Mouse (Mus musculus) embryo, embryonic 11.5 days (tissue): ENCODE data around the gene Sh3d19.

ENCODE experiments used
- DNase-seq: peaks from one replicate; pipeline ENCODE4 v3.0.0-alpha.2; 2012; ENCODE audit warnings: low read depth, low spot score

The Sh3d19 gene

DNA sequence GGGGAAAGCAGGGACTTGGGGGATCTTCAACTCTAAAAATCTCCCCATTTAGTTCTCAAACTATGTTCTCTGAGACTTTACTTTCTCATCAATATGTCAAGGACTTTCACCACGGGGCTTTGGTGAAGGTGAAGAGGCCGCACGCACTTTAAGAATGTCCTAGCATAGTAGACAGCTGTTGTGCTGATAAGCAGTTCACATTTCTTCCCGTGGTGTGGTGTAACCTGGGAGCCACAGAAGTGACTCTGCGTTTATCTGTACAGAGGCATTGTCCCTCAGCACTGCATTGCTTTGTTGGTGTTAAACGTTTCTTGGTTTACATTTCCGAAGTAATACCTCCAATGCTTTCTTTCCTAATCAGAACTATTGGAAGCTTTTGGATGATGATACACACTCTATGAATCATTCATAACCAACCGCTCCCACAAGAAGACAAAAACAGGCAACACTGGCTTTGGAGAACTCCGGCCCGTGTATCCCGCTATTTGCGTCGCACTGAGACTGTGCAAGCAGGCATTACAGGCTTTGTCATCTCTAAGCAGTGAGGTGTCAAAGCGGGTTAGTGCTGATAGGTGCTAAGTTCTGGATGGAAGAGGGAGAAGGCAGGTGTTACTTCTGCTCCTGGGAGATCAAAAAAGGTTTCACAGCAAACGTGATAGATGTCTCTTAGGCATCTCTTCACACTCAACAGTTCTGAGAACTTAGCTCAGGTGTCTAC, 57.9 kb downstream of the Sh3d19 start:
- no peak for DNase-seq

DNA sequence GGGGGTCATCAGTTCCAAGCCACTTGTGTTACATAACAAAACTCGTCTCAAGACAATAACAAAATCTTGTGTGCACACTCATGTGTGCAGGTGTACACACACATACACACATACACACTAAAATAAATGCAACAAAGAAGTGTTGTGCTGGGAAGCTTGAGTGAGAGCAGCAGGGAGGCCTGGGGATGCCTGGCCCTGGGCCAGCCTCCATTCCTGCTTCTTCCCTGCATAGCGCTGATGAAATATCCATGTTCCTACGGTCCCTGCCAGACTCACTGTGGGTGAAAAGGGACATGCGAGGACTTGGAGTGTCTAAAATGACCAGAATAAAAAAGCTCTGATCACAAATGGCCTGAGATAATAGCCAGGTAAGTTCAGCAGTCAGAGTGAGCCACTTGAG, 59.7 kb downstream of the Sh3d19 start:
- no peak for DNase-seq

DNA sequence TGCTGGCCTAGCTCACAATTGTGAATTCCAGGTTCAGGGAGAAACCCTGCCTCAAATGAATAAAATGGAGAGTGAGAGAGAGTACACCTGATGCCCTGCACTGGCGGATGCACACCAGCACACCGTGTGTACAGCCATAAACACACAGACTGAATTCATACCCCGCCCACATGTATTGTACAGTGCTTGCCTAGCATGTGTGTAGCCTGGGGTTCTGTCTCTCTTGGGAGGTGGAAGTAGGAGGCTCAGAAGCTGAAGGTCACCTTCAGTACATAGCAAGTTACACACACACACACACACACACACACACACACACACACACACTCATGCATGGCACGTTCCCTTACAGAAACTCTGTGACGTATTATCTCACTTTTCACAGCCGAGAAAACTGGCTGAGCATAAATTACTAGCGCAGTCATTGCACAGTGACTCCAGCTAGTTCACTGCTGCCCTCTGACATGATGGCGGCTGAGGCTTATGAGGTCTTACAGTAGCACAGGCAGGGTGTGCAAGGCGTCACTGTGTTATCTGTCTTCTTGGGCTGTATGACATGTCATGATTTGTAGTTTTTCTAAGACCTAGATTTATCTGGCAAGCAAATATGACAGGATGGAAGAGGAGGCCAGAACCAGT, 62.7 kb downstream of the Sh3d19 start:
- no peak for DNase-seq

DNA sequence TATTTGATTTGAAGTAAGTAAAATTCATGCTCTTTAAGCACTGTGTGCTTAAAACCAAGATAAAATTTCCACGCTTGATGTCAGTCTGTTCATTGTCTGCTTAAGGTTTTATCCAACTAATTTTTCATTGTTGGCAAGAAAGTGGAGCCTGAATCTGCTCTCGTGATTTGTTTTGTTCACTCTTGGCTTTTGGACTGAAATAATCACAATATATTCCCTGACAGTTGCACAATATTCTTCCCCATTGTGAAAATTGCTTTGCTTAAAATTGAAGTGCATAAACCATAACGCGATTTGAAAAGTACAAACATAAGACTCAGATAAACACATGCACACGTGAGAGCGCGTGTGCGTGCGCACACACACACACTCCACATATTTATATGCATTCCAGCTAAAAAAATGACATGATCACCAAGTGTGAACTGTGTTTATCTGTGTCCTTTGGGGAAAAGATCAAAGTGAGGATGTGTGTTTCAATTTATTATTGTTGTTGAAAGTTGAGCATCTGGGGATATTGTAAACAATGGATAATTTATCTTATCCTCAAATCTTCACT, 67.1 kb downstream of the Sh3d19 start:
- no peak for DNase-seq

DNA sequence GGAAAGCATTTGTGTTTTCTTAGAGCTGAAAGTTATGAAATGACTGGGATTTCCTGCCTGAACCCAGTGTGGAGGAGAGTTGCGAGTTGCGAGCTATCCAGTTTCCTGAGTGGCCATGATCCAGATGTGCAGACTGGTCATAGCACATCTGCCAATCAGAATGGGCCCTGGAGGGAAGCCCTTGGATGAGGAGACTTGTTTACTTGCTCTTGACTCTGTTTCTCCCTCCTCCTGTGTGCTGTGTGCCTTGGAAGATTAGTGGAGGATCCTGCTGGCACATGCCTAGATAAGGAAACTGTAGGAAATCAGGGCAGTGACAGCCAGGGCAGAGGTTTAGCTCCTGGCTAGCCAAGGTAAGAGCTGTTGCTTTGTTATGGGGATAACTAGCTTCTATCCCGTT, 67.7 kb downstream of the Sh3d19 start:
- DNase-seq, result no peak

DNA sequence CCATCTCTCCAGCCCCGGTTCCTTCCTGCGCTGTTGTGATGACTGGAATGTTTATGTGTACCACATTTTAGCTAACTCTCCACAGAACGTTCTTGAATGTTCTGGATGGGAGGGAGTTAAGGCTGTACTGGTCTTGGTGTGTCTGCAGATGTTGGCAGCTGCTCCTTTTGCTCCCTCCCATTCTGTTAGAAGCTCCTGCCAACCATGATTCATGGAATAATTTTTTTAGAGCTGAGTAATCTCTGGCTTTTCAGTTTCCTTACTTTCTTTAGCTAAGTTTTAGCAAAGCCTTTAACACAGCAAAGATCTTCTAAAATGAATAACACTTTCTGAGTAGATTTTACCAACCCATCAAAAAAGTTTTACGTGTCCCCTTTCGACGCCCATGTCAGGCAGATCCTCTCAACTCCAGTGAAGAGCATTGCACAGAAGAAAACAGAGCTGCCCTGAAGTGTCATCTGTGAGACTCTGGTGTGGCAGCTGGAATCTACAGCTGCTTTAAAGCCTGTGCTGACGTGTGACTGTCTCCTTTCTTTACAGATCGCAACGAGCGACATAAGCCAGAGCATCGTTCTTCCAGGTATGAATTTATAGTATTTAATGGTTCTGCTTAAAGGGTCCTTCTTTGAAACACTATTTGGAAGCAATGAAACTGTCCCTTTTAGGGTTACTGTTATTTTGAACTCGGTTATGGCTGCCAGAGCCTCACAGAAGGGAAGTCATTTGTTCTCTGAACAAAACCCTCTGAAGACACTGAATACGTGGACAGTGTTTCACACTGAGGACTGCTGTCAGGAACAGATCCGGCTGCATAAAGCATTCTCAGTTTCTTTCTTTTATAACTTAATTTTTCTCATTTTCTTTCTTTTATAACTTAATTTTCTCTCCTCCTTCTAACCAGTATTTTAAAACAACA, 69.6 kb downstream of the Sh3d19 start:
- DNase-seq, result no peak

DNA sequence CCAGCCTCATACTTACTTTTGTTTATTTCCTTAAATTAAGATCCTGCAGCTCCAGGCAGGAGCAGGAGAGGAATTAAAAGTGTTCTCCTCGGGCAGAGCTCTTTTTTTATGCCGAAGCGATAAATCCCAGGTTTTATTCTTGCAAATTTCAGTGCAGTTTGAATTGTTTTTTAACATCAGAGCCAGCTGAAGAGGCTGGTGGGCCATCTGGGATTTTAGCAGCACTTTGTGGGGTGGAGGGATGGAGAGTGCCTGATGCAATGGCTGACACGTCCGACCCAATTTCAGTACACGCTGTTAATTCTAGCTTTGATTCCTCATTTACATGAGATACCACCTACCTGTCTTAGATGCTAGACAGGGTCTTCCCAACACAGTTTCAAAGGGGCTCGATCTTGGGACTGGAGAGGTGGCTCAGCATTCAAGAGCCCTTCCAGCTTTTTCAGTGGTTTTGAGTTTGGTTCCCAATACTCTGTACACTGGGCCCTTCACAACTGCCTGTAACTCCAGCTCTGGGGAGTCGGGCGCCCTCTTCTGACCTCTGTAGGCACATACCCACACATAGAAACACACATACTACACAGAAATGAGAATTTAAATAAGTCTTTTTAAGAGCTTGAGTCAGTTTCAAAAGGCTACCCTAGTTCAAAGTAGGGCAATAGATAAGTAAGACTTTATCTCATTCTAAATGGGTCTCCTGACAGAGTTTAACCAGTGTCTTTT, 76.9 kb downstream of the Sh3d19 start:
- DNase-seq, result no peak

DNA sequence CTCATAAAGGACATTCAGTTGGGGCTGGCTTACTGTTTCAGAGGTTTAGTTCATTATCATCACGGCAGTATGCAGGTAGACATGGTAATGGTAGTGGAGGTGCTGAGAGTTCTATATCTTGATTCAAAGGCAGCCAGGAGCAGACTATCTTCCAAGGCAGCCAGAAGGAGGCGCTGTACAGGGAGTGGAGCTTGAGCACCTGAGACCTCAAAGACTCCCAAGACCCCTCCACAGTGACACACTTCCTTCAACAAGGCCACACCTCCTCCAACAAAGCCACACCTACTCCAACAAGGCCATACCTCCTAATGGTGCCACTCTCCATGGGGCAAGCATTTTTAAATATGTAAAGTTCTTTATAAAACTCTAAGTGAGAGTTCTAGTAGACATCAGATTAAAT, 78.1 kb downstream of the Sh3d19 start:
- no peak for DNase-seq

DNA sequence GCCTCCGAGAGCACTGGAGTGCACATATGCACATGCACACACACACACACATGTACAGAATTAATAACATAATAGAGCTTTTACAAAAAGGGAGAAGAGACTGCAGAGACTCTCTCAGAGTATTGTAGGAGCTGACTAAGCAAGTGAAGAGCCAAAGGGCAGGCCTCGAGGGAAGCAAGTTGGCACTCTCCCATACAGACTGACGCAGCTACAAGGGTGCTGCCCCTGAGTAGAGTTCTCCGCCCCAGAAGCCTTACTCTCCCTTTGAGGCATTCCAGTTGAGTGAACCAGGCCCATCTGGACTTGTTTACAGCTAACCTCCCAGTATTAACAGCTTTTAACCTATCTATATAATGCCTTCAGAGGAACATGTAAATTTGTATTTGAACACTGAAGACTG, 85.8 kb downstream of the Sh3d19 start:
- DNase-seq, result no peak

DNA sequence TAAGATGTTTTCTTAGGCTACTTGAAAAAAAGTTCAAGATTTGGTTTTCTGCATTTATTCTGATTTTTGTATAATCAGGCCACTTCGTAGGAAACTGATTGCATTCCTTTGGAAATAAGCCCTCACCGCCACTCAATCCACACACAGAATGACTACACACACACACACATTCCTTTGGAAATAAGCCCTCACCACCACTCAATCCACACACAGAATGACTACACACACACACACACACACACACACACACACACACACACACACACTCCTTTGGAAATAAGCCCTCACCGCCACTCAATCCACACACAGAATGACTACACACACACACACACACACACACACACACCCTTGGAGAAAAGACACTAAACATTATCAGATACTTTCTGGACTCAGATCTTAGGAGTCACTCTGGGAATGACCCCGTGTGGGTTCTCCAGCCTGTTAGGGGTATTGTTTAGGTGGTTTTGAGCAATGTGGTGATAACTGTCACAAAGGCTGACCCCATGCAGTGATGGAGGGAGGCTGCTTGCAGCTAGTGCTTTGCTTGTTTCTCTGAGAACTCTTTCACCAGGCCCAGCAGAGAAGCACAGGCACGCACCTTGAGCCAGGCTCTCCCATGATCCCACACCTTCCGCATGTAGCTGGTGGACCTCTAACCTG, 86.7 kb downstream of the Sh3d19 start:
- DNase-seq, result no peak

DNA sequence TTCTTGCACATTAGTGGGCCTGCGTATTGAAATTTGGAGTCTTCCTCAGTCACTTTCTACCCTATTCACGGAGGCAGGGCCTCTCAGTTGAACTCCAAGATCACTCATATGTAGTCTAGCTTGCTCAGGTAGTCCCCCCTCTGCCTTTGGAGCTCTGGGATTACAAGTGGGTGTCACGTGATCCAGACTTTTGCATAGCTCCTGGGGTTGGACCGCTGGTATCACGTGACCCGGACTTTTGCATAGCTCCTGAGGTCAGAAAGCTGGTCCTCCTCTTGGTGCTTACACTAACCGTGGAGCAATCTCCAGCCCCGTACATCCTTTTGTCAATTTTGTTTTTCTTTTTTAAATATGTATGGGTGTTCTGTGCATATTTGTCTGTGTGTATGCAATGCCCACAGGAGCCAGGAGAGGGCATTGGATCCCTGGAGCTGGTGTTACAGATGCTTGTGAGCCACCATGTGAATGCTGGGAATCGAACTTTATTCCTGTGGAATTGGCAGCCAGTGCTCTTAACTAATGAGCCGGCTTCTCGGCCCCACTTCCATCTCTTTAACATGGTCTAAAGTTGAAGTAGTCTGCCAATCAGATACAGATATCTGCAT, 98.8 kb downstream of the Sh3d19 start:
- no peak for DNase-seq

DNA sequence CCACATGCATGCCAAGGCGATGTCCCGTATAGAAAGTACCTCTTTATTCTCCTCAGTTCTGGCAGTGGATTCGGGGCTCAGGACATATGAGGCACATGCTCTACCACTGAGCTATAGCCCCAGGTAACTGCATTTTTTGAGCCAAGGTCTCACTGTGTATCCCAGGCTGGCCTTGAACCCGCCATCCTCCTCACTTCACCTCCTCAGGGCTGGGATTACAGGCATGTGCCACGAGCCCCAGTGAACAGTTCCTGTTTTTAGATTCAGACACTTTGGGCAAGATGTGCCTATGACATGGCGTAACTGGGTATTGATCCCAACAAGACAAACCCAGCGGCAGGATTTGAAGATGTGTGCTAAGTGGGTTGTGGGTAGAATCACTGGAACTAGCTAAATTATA, 99.9 kb downstream of the Sh3d19 start:
- DNase-seq, result no peak

DNA sequence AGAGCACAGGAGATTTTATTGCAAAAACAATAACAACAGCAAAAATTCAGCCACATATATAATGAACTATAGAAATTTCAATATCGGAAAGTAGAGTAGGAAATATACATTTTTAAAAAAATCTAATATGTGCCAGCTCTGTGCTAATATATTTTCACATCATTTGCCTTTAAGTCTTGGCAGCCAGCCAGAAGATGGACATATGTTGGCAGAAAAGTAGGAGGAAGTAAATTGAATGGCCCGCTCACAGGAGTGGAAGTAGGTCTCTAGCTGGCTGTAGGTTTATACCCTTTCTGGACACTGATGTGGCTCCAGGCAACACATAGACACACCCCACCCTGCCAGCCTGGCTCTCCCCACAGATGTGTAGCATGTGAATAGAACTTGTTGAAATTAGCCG, 101.2 kb downstream of the Sh3d19 start:
- DNase-seq, result no peak

DNA sequence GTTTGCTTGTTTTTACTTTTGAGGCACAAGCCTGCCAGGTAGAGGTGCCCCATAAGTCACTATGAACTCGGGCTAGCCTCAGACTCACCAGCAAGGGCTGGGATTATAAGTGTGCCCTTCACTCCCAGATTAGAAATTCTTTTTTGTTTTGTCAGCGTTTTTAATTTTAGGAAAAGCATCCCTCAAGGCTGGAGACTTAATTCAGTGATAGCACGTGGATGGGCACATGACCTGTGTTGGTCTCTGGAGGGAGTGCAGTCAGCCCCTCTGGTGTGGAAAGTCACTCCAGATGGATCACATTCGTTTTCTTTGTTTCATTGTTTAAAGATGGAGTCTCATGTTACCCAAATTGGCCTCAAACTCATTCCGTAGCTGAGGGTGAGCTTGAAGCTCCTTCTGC, 102.0 kb downstream of the Sh3d19 start:
- DNase-seq, result no peak

DNA sequence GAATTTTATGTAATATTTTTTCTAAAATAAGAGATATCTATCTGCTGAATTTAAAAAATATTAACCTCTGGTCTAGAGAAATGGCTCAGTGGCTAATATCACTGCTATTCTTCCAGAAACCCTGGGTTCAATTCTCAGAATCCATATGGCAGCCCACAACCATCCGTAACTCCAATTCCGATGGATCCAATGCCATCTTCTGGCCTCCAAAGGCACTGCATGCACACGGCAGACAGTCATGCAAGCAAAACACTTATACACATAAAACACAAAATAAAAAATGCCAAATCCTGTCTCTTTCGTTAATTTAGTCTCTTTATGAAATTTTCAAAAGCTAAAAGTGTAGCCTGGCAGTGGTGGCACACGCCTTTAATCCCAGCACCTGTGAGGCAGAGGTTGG, 104.7 kb downstream of the Sh3d19 start:
- DNase-seq, result no peak

DNA sequence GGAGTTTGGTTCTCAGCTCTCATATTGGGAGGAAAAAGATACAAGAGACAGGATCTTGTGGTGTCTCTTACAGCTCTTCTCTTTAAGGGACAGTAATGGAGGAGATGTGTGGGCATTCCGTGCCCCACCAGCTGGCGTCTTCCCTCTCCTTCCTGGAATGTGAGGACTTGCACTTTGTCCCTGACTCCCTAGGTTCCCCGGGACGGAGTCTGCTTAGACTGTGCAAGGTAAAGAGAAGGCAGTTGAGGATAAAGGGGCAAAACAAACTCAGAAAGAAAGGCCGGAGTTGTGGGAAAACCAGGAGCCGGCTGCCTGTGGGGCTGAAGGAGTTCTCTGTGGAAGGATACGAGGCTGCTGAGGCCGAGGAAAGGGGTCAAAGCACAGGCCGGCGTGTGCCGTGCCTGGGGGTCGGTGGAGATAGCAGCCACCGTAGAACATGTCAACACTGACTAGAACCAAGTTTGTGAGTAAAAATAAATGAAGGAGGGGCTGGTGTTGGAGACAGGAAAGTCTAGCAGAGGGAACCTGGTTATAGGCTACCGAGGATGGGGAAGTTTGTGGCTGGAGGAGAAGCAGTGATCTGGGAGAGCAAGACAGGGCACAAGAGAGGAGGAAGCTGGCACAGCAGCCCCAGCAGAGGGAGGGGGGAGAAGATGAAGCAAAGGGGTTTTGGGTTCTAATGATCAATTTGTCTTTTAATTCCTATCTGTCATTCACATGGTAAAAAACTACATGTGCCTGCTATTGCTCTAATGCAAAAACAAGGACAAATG, 105.8 kb downstream of the Sh3d19 start:
- no peak for DNase-seq

DNA sequence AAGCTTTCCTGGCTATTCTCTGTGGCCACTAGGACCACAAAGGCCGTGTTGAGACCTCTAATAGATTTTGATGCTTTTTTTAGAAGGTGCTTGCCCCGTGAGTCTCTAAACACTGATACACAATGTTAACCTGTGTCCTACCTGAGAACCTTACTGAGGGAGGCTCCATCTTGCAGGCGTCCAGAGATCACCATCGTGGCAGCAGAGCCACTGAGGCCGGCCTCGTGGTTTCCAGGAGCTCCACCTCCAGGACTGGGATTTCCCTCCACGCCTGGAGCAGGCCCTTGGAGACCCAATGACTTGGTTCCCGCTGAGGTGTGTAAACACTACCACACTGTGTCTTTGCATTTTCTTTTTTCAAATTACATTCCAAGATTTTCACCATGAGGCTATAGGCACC, 112.1 kb downstream of the Sh3d19 start:
- DNase-seq, result no peak

DNA sequence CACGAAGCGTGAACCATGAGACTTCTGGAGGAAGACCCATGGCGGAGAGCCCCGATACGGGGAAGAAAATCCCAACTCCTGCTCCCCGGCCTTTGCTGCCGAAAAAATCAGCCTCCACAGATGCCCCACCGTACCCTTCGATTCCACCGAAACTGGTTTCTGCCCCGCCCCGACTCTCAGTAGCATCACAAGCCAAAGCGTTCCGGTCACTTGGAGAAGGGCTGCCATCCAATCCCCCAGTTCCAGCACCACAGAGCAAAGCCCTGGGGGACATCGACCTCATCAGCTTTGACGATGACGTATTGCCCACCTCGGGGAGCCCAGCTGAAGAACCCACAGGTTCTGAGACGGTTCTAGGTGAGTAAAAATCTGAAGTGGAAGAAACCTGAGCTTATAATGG, 114.1 kb downstream of the Sh3d19 start:
- DNase-seq, result no peak

DNA sequence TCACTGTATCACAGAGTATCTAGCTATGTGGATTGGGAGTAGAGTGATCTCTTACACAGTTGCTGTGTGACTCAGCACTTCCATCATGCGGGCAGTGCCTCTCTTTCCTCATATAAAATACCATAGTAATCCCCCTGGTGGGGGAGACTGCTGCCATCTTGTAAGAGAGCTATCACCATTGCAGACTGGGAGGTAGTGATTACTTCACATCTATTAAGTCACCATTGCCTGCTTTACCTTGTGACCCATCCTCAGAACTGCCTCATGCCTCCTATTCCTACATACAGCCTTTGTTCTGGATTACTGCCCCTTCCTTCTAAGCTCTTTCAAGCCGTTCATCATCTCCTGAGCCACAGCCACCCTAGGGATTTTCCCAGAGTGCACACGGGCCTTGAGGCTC, 117.0 kb downstream of the Sh3d19 start:
- no peak for DNase-seq
